Mouse (Mus musculus) brain, embryonic 14.5 days (tissue): ENCODE results near the gene Cox19.

ENCODE experiments used
- CTCF ChIP-seq: fragments of 200-500 bp; IDR thresholded peaks from 2 replicates; pipeline ENCODE4 v1.5.1; 2012; ENCODE audit warnings: inconsistent platforms, mild to moderate bottlenecking, moderate library complexity, borderline replicate concordance; ENCODE audit not compliant: insufficient read depth, insufficient read length; ENCODE audit errors: extremely low read depth
- POLR2A ChIP-seq: fragments of 200-500 bp; IDR thresholded peaks from 2 replicates; pipeline ENCODE4 v1.6.1; 2012; ENCODE audit warnings: mild to moderate bottlenecking, inconsistent platforms, borderline replicate concordance; ENCODE audit not compliant: poor library complexity, insufficient read depth, insufficient read length, severe bottlenecking; ENCODE audit errors: extremely low read depth

GRCm38 (mm10) chr5:139364911-139365571 lies 13.8 kb upstream of the Cox19 start:
- TF ChIP-seq CTCF (no peak), POLR2A (no peak)
